Mouse (Mus musculus) cerebellum, adult 8-10 months (tissue): ENCODE data around the gene Kcnj15.

ENCODE experiments used
- DNase-seq: peaks from one replicate; pipeline ENCODE4 v3.0.0; 2022

The Kcnj15 gene

DNA sequence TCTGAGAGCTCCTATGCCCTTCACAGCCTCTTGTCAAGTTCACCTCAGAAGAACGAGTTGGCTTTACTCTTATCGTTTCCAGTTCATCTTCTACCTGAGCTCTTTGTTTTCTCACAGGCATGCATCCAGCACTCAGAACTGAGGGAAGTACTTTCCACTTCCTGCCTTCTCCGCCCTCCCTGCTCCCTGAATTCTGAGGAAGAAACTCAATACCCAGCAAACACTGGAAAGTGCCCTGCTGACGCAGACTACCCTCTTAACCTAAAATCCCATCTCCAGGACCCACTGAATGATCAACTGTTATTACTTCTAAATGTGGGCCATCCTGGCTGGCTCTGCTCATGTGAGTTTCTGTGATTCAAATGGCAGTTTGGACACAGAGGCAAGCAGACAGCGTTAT lies 8.7 kb upstream of the Kcnj15 start:
- no peak for DNase-seq

DNA sequence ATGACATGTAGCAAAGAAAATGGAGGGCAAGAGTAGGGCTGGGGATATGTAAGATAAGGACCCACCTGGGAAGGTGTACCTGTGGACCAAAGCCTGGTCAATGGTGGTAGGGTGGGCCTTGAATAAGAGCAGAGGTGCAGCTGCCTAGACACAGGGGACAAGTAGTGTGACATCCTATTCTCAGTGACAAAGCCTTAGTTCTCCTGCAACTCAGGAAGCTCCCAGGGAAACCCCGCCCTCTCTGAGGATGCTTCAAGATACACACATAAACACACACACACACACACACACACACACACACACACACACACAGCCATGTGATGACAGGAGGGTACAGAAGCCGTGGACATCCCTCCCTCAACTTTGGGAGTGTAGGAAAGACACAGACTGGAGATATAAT lies 710 bp upstream of the Kcnj15 start:
- DNase-seq = no peak

DNA sequence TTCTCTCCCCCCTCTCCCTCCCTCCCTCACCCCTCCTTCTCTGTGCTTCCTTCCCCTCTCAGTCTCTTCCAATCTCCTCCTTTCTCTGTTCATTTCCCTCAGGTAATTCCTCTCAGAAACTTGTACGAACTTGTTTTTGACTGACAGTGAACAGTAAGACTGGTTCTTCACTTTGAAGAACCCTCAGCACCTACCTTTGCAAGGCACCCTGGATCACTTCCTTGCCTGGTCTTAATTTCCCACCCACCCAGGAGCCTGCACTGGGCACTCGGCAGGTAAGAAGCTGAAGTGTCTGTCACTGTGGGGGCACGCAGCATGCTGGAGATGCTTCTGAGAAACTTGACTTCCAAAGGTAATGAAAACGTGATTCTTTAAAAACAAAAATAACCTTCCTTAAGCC lies 742 bp downstream of the Kcnj15 start:
- DNase-seq = no peak

DNA sequence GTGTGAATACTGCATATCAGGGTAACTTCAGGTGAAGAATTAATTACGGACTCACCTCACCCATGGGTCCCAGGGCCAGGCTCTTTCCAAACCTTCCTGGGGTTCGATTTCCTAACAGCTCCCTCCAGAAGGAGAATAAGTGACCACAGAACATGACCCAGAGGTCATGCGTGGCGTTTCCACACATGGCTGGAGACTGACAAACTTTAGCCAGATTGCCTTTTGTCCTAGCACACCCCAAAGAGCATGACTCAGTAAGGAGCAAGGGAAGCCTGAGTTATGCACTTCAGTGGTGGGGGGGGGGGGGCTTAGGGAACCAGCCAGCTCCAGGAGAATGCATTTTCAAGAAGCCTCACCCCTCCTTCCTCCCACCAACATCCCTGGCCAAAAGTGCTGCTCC lies 2.1 kb downstream of the Kcnj15 start:
- no peak for DNase-seq

DNA sequence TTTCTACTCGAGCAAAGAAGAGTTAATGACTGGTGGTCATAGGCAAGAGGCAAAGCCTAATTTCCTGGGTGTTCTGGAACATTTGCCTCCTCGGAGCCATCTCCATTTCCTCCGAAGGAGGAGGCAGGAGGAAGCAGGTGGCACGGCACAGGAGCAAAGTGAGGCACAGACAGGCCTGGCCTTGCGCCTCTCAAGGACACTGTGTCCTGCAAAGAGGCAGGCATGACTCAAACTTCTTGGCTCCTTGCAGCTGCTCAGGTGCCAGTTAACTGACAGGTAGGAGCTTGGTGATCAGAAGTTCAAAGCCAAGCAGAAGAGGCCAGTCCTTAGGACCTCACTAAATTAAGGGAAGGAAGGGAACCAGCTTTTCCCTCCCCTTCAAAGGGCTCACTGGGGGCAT lies 3.3 kb downstream of the Kcnj15 start:
- no peak for DNase-seq

DNA sequence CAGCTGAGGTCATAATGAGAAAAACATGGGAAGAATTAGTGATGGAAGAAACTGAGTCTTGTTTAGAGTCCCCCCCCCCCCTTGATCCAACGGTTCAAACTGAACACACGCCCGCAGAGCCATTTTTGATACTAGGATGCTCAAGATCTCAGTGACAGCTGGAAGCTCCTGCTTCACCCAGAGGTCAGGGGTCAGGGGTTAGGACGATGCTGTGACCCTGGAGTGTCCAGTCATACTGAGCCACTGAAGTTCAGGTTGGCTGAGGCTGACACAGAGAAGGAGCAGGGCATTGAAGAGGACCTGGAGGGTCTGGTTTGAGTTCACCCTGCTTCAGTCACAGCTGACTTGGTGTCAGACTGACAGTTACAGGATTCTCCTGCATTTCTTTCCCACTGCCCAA lies 4.4 kb downstream of the Kcnj15 start:
- DNase-seq = no peak

DNA sequence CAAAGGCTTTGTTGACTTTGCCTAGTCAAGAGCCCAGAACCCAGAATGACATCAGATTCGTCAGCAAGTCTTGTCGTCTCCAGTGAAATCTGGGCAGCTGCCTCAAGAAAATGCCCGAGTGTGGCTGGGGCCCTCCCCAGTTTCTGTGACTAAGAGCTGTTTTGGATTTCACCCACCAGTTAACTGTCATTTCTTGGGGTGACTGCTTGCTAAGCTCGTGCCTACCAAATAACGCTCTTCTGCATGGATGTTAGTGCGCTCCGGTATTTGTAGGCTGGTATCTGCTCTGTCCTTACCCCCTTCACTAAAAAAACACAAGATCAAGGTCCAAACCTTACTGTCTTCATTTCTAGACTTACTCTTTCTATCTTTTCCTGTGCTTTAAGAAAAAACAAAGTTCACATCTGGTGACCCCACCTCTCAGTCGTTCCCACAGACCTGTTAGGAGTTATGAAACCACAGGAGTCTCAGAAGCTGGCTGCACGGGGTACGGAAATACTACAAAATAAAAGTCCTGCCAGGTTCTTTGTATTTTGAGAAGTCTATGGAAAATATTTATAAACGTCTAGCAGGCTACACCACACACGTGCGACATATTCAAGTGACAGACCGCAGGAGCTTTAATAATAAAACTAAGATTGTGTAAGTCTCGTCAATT lies 5.5 kb downstream of the Kcnj15 start:
- DNase-seq = no peak

DNA sequence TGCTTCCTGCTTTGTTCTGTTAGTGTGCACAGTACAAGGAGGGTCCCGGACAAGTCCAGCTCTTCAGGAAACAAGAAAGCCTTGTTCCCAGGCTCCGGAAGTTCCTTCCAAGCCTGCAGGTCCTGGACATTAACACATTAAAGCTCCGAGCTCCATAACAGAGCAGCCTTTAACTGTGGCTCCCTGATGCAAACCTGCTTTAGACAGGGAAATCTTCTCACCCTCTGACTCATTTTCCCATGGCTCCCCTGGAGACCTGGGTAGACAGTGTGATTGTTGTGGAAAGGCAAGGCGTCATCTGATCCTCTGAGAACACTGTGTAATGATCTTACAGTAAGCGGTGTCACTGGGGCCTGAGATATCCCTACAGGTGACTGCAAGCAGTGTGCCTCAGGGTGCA lies 7.0 kb downstream of the Kcnj15 start:
- DNase-seq = no peak

DNA sequence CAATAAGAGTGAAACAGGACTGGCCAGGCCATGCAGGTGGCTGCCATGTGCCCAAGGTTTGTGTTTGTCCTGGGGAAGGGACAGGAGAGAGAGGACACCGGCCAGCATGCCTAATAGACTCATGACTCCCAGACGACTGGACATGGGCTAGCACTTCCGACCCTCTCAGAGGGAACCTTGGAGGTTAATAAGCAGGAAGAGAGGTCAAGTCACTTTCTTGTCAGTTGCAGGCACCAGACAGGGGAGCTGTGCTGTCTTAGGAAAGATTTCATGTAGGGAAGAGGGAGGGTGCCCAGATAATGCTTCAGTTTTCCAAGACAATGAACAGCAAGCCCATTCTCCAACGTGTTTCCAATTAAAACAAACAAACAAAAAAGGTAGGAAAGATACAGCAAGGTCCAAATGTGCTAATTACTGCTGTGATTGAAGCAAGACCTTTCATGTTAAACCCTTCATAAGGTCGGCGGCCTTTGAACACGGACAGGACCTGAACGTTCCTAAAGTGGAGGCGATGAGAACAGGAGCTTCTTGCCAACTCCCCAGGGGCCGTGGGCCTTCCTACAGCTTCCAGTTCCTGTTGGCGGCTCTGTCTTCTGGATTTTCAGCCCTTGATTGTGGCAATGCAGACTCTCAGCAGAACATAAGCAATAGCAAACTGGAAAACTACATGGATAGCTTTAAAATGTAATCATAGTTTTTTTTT lies 10.3 kb downstream of the Kcnj15 start:
- DNase-seq = no peak

DNA sequence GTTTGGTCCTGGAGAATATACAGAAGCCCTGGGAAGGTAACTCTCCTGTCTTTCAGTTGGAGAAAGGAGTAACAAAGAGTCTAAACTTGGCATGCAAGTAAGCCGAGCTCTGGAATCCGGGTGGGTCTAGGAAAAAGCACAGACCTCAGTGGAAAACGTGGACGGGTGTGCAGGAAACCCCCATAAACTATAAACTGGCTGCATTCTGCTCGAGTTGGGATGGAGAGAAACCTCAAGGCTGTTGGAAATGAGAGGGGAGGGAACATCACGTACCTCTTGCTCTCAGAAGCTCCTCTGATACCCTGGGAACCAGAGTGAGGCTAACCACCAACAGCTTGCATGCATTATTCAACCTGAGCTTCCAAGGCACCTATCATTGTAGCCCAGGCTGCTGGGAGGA lies 12.3 kb downstream of the Kcnj15 start:
- DNase-seq = no peak

DNA sequence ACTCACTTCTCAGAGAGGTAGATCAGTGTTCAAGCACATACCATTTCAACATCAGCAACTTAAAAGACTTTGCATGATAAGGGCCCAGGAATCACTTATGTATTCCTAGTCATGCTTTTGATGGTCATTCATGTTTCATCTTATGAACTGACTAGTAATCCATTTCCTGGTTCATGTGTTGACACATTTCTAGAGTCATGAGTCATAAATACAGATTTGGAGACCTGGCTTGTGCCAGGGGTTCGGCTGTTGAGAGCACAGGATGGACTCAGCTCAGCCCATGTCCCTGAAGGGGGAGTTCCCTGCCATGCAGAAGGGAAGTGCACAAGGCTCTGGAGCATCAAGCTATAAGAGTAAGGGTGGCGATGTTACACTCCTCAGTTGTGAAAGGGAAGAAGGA lies 15.7 kb downstream of the Kcnj15 start:
- DNase-seq = no peak

DNA sequence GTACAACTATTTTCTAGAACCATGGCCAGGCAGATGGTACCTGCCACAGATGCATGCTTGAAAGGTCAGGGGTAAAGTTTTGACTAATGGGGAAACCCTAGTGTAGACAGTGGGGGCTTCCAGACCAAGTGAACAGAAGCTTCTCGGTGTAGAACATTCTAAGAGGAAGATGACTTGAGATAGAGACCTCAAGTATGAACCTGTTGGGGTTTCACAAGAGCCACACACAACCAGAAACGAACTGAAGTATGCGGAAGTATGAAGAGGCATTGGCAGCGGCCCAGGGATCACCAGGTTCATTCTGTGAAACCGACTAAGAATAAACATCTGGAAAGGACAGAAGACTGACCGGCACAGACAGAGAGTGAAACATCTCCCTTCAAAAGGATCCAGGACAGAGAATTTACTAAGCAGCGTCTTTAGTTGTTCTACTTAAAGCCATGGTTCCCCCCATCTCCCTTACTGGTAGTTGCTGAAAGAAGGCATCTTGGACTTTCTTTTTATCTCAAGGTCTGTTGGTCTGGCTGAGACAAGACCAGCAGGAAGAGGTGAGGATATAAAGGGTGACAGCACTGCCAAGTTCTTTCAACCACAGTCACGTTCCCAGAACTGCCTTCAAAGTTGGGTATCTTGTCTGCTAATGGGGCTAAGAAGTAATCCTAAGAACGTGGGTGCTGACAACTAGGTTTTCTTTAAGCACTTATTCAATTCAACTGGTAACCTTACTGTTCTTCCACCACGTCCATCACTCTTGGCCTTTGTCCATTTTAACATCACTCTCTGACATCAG lies 18.6 kb downstream of the Kcnj15 start:
- DNase-seq = no peak

DNA sequence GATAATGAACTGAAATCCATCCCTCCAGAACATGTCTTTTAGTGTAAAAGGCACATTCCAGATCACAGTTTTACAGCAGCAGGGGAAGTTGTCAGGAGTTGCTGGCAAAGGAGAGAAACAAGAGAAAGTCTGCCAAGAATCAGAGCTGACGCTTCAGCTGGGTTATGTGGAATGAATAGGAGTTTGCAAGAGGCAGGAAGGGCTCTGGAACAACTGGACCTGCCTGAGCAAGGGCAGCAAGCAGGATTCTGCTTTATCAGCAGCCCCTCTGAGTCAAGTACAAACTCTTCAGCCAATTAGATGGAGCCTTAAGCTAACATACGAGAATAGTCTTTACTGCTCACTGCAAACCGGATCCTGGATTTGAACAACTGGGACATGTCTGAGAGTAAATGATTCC lies 21.7 kb downstream of the Kcnj15 start:
- no peak for DNase-seq

DNA sequence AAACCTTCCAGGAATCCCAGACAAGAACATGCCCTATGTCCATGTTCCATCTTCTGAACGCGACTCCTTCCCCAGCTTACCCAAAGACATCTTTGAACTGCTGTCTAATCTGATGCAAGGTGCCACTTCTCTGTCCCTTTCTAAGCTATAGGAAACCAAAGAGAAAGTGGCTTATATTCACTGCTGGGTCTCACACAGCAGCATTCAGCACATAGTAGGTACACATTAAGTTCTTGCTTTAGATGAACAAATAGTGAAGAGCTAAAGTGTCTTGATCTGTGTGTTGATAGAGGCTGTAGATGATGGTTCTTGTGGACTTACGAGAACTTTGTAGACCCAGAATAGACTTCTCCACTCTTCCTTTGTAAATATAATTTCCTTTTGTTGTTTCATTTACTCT lies 23.0 kb downstream of the Kcnj15 start:
- no peak for DNase-seq

DNA sequence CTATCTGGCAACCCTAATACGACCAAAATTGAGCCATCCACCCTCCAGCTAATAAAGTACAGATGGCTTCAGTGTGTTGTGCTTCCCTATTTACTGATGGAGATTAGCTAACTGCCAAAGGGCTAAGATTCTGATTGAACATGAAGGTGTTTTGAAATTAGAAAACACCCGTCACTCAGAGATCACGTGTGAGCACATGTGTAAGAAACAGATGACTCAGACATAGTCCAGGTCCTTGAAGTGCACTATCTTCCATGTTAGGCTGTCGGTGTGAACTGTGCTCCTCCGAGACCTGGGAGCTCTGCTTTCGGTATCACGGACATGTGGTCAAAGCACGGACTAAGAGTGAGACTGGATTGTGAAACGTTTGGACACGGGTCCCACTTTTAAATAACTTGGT lies 26.0 kb downstream of the Kcnj15 start:
- no peak for DNase-seq

DNA sequence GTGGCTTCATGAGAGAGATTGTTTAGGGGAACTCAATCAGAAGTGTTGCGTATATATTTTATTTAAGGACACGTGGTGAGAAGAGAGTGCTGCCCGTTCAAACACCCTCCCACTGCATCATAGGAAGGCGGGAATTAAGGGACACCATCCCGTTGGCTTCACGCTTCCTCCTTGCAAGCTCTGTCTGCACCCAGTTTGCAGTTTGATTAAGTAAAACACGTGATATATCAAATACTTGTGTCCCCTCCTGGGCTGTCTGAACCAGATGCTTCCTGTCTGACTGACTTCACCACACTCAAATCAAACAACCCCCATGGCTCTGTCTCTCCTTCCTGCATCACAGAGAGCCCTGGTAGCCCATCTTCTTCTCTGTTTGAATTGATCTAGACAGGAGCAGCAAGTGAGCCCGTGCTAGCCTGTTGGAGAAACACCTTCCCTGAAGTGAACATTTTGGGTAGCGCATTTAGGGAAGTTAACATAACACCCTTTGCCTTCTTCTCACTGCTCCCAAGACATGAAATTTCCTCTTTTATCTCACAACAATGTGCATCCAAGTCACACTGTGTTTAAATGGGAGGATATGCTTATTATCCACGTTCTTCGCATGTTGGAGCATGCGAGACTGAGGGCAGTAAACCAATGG lies 26.8 kb downstream of the Kcnj15 start:
- DNase-seq = no peak

DNA sequence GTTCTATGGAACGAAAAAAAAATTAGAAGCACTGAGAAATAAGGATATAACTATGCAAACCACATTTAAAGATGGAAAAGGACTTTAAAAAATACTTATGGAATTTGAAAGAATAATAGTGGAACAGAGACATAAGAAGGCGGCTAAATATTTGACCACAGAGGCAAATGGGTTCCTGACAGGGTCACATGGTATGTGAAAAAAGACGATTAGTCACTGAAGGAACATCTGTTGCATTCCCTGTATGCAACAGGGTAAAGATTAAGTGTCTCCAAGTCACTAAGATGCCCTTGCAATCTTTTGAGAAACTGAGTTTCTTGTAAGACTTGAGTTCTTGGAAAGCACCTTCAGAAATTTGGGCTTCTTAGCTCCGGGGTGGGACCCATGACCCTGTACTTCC lies 27.7 kb downstream of the Kcnj15 start:
- DNase-seq = no peak

DNA sequence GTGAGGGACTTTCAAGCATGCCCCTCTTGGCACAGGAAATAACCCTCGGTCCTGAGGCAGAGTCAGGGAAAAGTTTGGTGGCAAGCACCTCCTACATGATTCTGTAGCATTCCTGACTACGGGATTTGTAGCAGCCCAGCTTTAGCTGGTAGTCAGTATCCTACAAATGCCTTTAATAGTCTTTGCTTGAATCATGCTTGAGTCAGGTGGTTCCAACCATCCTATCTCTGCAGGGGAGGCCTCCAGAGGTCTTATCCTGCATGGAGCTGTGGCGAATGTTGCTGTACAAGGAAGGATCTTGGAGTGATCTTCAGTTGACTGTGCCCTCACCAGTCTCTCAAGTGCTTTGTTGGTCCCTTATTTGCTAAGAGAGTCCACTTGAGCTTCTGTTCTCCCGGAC lies 28.4 kb downstream of the Kcnj15 start:
- no peak for DNase-seq

DNA sequence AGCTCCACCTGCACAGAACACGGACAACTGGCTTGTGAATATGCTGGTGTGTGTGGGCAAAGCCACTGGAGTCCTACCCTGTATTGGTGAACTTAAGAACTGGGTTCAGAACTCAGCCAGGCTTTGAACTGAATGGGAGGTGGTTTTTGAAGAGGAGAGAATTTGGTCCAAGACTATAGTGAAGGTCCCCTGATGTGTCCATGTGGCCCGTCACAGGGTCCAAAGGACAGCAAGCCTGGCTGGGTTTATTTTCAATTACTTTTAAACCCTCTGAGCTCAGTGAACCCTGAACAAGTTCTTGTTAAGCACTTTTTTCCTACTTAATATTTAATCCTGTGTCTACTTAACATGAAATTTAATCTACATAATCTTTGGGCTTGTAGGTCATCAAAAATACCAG lies 30.3 kb downstream of the Kcnj15 start:
- DNase-seq = no peak

DNA sequence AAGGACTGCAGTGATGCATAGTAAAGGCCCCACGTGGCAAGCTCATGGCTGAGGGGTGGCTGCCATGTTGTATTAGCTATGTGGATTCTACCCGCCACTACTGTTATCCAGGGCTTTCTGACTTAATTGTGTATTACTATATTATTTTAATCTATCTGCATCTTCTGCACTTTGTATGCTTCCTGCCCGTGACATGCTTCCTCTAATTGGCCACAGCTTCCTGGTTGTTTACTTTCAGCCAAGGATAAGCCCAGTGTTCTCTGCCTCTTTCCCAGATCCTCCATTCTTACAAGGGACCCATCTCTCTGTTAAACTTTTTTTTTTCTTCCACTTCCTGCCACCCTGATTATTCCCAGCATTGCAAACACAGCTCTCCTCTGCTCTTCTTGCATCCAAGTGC lies 32.0 kb downstream of the Kcnj15 start:
- no peak for DNase-seq

DNA sequence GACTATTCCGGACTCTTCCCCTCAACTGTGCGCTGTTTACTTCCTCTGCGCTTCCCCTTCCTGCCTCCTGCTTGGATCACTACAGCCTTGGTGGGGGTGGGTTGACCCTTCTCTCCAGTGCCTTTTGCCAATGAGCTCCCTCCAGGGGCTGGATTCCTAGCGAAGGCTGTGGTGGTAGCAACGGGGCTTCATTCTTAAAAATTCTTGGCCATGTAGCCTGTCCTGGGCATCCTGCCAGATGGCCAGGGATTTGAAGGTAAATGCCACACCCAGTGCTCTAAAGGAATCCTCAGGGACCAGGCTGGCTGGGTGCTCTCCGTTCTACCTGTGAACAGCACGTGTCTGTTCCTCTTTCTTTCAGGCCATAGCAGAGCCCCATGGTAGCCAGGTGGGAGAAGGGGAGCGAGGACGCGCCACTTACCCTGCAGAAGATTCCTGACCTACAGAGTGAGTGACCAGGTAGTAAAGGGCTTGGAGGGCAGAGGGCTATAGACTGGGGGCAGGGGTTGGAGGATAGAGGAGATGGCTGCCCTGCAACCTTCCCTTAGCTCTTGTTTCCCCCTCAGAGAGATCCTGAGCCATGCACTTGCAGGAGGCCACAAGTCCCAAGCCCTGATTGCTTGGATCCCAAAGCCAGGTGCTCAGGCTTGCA lies 34.2 kb downstream of the Kcnj15 start:
- no peak for DNase-seq

DNA sequence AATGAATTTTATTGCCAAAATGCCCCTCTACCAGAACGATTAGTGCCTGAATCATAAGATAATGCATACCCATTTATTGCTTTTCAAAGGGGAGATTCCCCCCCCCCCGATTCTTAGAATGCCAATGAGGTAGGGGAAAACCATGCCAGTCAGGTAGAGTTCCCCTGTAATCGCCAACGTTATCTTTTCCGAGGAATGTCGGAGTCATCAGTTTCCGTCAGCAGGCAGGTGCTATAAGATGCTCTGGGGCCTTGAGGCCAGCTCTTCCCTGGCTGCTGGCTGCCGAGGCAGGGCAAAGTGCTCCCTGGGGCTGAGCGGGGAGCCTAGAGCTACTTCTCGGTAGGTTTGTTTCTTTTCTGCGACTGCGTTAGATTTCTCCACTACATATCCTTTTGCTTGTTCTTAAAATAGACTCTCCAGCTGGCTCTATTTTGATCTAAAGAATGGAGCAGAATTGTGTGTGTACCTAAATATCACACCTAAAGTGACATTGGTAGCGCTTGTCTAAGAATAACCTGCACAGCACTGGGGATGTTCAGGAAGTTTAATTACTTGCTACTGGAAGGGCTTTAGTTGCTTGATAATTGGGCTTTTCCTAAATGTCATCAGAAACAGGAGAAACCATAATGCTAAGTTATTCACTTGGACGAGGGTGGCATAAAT lies 35.6 kb downstream of the Kcnj15 start:
- DNase-seq = no peak

DNA sequence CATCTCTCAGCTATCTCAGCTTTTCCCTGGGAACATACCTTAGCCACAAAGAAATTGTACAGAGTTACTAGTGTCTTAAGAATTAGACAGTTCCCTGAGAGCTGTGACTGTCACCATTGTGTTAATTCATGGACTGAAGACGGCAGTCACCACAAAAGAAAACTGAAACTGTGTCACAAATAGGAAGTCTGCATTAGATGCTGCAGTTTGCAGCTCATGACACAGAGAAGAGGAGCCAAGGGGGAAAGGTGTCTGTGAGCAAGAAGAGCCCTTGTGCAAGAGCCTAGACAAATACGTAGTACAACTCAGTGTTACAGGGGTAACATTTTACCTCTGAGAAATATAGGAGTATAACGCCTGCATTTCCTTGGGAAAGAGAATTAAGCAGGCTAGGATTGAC lies 40.3 kb downstream of the Kcnj15 start:
- no peak for DNase-seq
